Mouse (Mus musculus): ENCODE measurements around the gene Mylk2.

Mylk2 gene

GRCm38 (mm10) chr2:152911031-152911430, at the start of gene Mylk2:
TSS of gene Mylk2 (plus strand) at chr2:152911352.
- DNase-seq (ENCODE audit: low read depth, low spot score): no peak

- DNase-seq (ENCODE audit: low read depth, low spot score): no peak
These were observed 49.3 kb upstream of the Mylk2 start for GRCm38 (mm10) chr2:152861891-152862290.

- DNase-seq (ENCODE audit: low read depth, low spot score): no peak
These were observed 48.5 kb upstream of the Mylk2 start for GRCm38 (mm10) chr2:152862638-152863037.

- no peak for DNase-seq (ENCODE audit: low read depth, low spot score)
These were observed 47.8 kb upstream of the Mylk2 start for GRCm38 (mm10) chr2:152863346-152863745.

- no peak for DNase-seq (ENCODE audit: low read depth, low spot score)
These were observed 32.9 kb upstream of the Mylk2 start for GRCm38 (mm10) chr2:152878239-152878638.

- no peak for DNase-seq (ENCODE audit: low read depth, low spot score)
These were observed 30.3 kb upstream of the Mylk2 start for GRCm38 (mm10) chr2:152880898-152881297.

DNA sequence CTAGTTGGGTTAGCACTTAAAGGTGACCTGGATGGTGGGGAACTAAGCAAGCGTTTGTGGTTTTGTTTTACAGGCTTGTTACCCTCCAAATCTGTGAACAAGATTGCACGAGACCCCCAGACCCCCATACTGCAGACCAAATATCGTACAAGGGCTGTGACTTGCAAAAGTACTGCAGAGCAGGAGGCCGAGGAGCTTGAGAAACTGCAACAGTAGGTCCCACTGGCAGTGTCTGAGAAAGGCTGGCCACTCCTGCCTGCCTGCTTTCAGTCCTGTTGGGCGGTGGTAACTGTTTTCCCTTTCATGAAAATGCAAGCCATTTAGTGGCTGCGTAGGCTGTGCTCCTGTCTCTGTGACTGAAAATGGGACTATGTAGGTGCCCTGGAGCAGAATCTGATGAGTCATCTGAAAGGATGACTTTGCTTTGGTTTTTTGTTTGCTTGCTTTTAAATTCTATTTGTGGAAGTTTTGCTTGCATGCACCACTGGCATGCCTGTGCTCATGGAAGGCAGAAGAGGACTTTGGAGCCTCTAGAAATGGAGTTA, 27.0 kb upstream of the Mylk2 start:
- no peak for DNase-seq (ENCODE audit: low read depth, low spot score)

- no peak for DNase-seq (ENCODE audit: low read depth, low spot score)
These were observed 23.9 kb upstream of the Mylk2 start for GRCm38 (mm10) chr2:152887230-152887629.

DNA sequence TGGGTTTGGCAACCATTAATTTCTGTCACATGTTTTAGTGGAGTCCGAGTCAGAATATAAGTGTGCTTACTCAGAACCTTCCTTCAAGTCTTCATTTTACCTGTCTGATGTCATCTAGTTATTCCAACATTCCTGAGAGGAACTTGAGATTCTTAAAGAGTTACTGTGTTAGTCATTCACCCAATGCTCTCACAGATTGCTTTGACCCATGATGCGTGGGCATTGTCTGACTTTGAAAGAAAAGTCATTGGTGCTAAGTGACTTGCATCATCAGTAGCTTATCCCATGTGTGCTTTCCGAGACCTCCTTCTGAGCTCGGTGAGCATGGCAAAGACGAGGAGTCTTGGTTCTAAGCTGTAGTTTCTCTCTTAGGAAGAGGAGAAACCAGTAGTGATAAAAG, 22.4 kb upstream of the Mylk2 start:
- no peak for DNase-seq (ENCODE audit: low read depth, low spot score)

DNA sequence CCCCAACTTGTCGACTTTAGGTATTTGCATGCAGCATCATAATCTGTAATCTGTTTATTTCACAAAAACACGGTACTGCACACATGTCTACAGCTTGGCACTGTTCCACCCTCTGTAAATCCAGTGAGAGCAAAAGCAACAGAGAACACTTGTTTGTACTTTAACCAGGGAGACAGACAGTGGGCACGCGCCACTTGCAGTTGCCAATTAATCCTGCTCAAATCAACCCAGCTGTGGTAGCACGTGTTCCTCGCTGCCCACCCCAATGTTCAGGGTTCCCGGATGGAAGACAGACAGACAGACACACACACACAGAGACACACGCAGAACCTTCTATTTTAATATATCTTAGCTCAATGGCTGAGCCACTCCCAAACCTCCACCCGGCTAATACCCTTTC, 15.3 kb upstream of the Mylk2 start:
- DNase-seq (ENCODE audit: low read depth, low spot score): no peak

- DNase-seq (ENCODE audit: low read depth, low spot score): no peak
These were observed 14.2 kb upstream of the Mylk2 start for GRCm38 (mm10) chr2:152896926-152897325.

GRCm38 (mm10) chr2:152899011-152899410, 12.1 kb upstream of the Mylk2 start:
- DNase-seq (ENCODE audit: low read depth, low spot score): no peak

- no peak for DNase-seq (ENCODE audit: low read depth, low spot score)
These were observed 9.9 kb upstream of the Mylk2 start for GRCm38 (mm10) chr2:152901296-152901695.

DNA sequence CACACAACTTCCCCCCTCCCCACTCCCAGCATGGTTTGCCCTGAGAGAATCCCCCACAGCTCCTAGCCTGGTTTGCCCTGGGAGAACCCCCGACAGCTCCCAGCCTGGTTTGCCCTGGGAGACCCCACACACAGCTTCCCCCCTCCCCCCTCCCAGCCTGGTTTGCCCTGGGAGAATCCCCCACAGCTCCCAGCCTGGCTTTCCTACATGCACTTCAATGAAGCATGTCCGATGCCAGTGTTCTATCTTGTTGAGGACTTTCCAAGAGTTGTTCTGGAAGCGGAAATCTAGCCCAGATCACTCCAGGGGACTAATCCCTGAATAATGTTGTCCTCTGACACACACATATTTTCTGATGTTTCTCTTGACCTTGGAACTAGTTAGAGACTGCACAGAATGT, 8.5 kb upstream of the Mylk2 start:
- DNase-seq (ENCODE audit: low read depth, low spot score): no peak

- DNase-seq (ENCODE audit: low read depth, low spot score): no peak
These were observed 7.6 kb upstream of the Mylk2 start for GRCm38 (mm10) chr2:152903586-152903985.

DNA sequence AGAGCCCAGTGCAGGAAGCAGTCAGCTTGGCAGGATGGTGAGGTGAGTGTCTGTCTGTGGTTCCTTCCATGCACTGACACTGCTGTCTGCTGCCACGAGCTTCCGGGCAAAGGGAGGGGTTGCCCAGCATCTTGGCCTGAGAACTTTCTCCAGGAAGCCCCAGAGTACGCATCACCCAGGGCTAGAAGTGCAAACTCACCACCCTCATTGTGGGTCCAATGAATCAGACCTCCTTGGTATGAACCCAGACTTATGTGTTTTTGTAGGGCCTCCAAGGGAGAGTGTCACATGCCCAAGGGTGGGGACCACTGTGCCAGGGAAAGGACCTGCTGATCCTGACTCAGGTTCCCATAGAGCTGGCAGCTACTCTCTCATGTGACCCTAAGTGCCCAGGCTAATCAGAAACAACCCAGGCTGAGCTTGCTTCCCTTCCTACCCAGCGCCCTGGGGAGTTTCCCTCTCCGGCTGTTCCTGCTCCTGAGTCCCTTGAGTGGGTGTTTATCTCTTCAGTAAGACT, 7.0 kb upstream of the Mylk2 start:
- DNase-seq (ENCODE audit: low read depth, low spot score): no peak

DNA sequence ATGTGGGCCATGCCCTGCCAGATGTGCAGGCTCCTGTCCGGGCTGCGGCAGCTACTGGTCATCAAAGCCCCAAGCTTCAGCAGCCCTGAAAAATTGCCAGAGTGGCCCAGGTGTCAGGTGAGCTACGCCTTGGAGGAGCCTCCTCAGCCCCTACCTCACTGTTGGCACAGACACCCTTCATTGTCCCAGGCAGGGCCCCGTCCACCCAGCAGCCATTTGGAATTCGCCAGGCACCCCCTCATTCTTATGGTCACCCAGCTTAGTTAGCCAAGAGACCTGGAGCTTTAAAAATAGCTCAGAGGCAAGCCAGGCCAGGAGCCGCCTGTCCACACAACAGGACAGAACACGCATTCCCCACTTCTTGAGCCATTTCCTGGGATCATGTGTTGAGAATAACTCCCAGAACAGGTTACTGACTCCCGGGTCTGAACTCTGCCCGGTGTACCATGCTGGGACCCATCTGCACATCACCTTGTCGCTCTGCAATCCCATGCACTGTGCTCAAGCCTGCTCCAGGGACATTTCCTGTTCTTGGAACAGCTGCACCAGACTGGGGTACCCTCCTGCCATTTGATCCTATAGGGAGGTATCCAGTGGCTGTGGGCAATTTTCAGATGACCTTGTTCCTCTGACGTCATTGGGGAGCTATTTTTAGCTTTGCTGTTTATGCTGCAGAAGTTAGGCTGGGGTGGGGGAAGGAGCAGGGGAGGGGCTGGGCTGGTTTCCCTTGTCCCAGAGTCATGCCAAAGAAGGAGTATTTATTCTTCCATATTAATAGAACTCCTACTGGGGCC, 5.9 kb upstream of the Mylk2 start:
- no peak for DNase-seq (ENCODE audit: low read depth, low spot score)

DNA sequence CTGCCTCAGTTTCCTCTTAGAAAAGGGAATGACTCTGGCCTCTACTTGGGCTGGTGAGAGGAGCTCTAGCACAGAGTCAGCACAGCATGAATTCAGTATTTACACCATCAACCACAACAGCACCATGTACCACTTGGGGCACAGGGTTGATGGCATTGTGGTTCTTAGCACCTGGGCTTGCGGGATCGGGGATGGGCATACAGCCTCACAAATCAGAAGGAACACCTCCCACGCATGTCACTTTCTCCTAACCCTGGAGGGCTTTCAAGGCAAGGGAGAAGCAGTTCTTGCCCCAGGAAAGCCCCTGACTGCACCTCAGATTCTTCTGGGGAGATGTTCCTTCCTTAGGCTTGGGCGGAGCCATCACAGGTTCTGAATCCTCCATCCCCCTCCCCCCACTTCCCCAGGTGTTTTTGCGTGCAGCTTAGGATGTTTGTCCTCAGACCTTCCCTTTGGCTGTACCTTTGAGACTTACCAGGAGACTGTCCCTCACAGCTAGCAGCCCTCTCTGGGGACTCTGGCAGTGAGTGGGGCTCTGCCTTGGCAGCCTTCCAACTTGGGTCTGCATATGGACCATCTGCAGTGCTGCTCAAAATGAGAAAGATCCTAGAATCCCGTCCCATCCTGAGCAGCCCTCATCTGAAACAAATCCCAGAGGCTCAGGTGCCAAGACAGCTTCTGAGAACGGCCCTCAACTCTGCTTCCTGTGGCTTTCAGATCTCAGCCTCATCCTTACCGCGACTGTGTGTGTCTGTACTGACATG, 4.7 kb upstream of the Mylk2 start:
- DNase-seq (ENCODE audit: low read depth, low spot score): no peak

- DNase-seq (ENCODE audit: low read depth, low spot score): no peak
These were observed 3.8 kb upstream of the Mylk2 start for GRCm38 (mm10) chr2:152907114-152907943.

DNA sequence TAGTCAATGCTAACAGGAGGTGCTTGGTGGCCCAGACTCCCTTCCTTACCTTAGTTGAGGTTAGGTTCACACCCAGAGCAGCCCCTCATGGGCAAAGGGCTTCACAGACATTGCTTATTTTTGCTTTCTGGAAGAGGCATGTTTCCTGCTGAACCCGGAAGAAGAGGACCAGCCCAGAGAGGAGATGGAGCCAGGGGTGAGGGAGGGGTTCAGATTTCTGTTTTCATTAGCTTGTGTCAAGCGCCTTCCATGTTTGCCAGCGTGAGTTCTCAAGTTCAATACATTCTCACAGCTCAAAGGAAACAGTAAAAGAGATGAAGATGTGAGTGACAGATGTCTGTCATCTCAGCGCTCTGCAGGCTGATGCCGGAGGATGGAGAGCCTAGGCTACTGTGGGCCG, 1.3 kb upstream of the Mylk2 start:
- no peak for DNase-seq (ENCODE audit: low read depth, low spot score)

GRCm38 (mm10) chr2:152911432-152911831, 280 bp downstream of the Mylk2 start:
- no peak for DNase-seq (ENCODE audit: low read depth, low spot score)

GRCm38 (mm10) chr2:152913471-152913870, 2.3 kb downstream of the Mylk2 start:
- DNase-seq (ENCODE audit: low read depth, low spot score): no peak
